In the genomic region with DNA sequence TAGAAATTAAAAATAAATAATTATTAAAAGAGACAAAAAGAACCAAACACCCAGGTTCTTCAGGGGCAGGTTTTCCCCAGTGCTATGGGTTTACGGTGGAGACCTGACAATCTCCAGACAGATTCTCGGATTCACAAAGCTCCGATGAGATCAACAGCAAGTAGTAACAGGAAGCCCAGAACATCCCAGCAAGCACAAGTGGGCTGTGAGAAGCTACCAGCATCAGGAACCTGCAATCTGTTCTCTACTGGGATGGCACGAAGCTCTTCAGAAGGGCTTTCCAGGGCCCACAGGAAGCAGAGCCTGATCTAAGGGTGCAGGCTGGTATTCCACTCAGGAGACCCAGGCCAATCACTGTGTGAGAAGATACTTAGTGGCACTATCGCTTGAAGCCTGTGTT, we compare ENCODE assay signal across 18 mouse cellular contexts. TPM values are rescaled to one million over a fixed set of nuclear protein-coding genes. Genes with fewer than 3 reads are reported as not detected.
DNase-seq lines count a peak whose midpoint lies in the region; TF ChIP-seq lines count a peak whose summit lies in the region.
"Had no signal": no experiment of that assay in that cellular context is flagged by ENCODE, and none has a peak within 500 bp of the region (broad histone marks: within the 10 kb centered on the region; RNA-seq: fewer than 3 reads in every experiment).

No protein-coding gene starts in this region.

- no peak overlapping the region for H3K4me3 ChIP-seq in gastrocnemius, adult 2 months
- no peak overlapping the region for H3K4me3 ChIP-seq in left cerebral cortex, adult 2 months
- H3K4me3 ChIP-seq: embryonic facial prominence, embryonic 10.5 days; embryonic facial prominence, embryonic 12.5 days; forebrain, embryonic 13.5 days; forebrain, embryonic 15.5 days had no signal

- peak; percentile 3 for DNase-seq in gastrocnemius, adult 2 months
- DNase-seq in gastrocnemius, adult 8-10 months (ENCODE audit: low spot score in 2 of 2) = no peak
- DNase-seq in left cerebral cortex, adult 2 months (ENCODE audit: extremely low spot score in 1 of 2, low spot score in 2 of 2) = no peak
- no peak for DNase-seq in left cerebral cortex, adult 11 months (ENCODE audit: low spot score)
- no peak for DNase-seq in heart, adult 11 months
- DNase-seq: adrenal gland, adult 2 months; adrenal gland, postnatal 10 days; adrenal gland, postnatal 25 days; cerebellum, adult 11-12 months; cerebellum, adult 2 months; cerebellum, adult 9-10 months; cerebellum, postnatal 10 days; cerebellum, postnatal 25 days; forebrain, postnatal 0 days had no signal

- TF ChIP-seq CTCF in gastrocnemius, adult 2 months (IDR thresholded peaks at IDR 0.05) = no peak
- no peak for TF ChIP-seq CTCF in left cerebral cortex, adult 2 months (IDR thresholded peaks at IDR 0.05)

- intact Hi-C loops in gastrocnemius, adult 2 months (cut with DNase I) = loop anchor here (5.0 kb wide), 1 partner anchor 71 kb away; no protein-coding TSS in a partner anchor
- intact Hi-C loops in left cerebral cortex, adult 2 months (cut with DNase I) = loop anchor here (5.0 to 10.0 kb wide), 2 partner anchors 131 to 374 kb away; no protein-coding TSS in a partner anchor

- H3K27ac ChIP-seq in gastrocnemius, adult 2 months = no peak overlapping the region
- H3K27ac ChIP-seq in left cerebral cortex, adult 2 months = peak overlapping the region; percentile 30
- H3K27ac ChIP-seq: embryonic facial prominence, embryonic 10.5 days; forebrain, embryonic 13.5 days; forebrain, embryonic 15.5 days had no signal

RNA-seq across cellular contexts. Expression of a gene that starts 33.8 kb away (rescaled TPM):
- total RNA-seq in gastrocnemius, adult 2 months (2021) = 10 to 100 TPM; 39.6 to 41.5 TPM
- total RNA-seq in gastrocnemius, adult 8-10 months (2022) = 10 to 100 TPM; 38.7 to 43.0 (median 42.0) TPM
- total RNA-seq in left cerebral cortex, adult 2 months (2021) = 10 to 100 TPM; 50.6 to 57.4 TPM
